Mouse (Mus musculus) heart, adult 2 months (tissue): ENCODE measurements around the gene Cmya5.

Experiments used
- CTCF ChIP-seq: fragments of 200-600 bp; IDR thresholded peaks from 2 replicates; pipeline ENCODE4 v1.8.1; 2022; ENCODE audit warnings: antibody characterized with exemption, mild to moderate bottlenecking, moderate library complexity
- EP300 ChIP-seq: fragments of 200-500 bp; IDR thresholded peaks from 2 replicates; pipeline ENCODE4 v1.6.1; 2011; ENCODE audit warnings: low read depth, low read length, control low read depth; ENCODE audit not compliant: insufficient read depth
- POLR2A ChIP-seq: fragments of 200-500 bp; IDR thresholded peaks from 2 replicates; pipeline ENCODE4 v1.6.1; 2011; ENCODE audit warnings: mild to moderate bottlenecking, low read depth, low read length, control low read depth; ENCODE audit not compliant: insufficient read depth

- TF ChIP-seq CTCF (no peak), EP300 (no peak), POLR2A (no peak)
Measured at GRCm38 (mm10) chr13:93004003-93004402, 140.5 kb downstream of the Cmya5 start.
